Mouse (Mus musculus) ES-E14 (cell line): ENCODE results near the gene Ccdc3. TPM values are rescaled to one million over a fixed set of nuclear protein-coding genes. Genes with fewer than 3 reads are reported as not detected.

ENCODE experiments used
- DNase-seq: peaks from one replicate; pipeline ENCODE4 v3.0.0-alpha.2; 2013; ENCODE audit warnings: low read depth, low spot score
- H3K27ac ChIP-seq: 2 replicates; pipeline ENCODE4 v1.5.1; 2012; ENCODE audit warnings: low read depth, mild to moderate bottlenecking, low read length, moderate library complexity, mixed read lengths; ENCODE audit not compliant: poor library complexity, insufficient read depth, severe bottlenecking
- H3K36me3 ChIP-seq: 2 replicates; pipeline ENCODE4 v1.6.1; 2012; ENCODE audit warnings: mild to moderate bottlenecking, low read length, moderate library complexity, mixed read lengths; ENCODE audit not compliant: control insufficient read depth, poor library complexity, insufficient read depth, severe bottlenecking
- H3K4me1 ChIP-seq, 2 experiments: fragments of 150-350 bp in 1 of 2; sonication (generic) in 1 of 2; 2 replicates each; pipeline ENCODE4 v1.6.1; 2012; ENCODE audit warnings: low read length in 2 of 2, mild to moderate bottlenecking in 1 of 2, mixed read lengths in 1 of 2; ENCODE audit not compliant: control insufficient read depth in 2 of 2, insufficient read depth in 2 of 2, poor library complexity in 1 of 2
- H3K4me3 ChIP-seq, 2 experiments: fragments of 150-350 bp in 1 of 2; sonication (generic) in 1 of 2; 2 replicates each; pipeline ENCODE4 v1.5.1; 2012; ENCODE audit warnings: low read length in 2 of 2, low read depth in 1 of 2, mild to moderate bottlenecking in 1 of 2, mixed read lengths in 1 of 2; ENCODE audit not compliant: insufficient read depth in 1 of 2, poor library complexity in 1 of 2, severe bottlenecking in 1 of 2
- H3K9ac ChIP-seq: 2 replicates; pipeline ENCODE4 v1.6.1; 2012; ENCODE audit warnings: low read depth, mild to moderate bottlenecking, low read length, mixed read lengths; ENCODE audit not compliant: poor library complexity, insufficient read depth, severe bottlenecking
- H3K9me3 ChIP-seq: fragments of 150-350 bp; sonication (generic); 2 replicates; pipeline ENCODE4 v1.6.1; 2012; ENCODE audit warnings: low read depth, mild to moderate bottlenecking, low read length; ENCODE audit not compliant: control insufficient read depth, insufficient read depth
- CHD2 ChIP-seq: IDR thresholded peaks from 2 replicates; pipeline ENCODE4 v1.6.1; 2014; ENCODE audit warnings: mild to moderate bottlenecking, low read depth, low read length, inconsistent platforms
- HCFC1 ChIP-seq: IDR thresholded peaks from 2 replicates; pipeline ENCODE4 v1.6.1; 2012; ENCODE audit warnings: low read length, inconsistent platforms, borderline replicate concordance; ENCODE audit not compliant: insufficient read depth
- MAFK ChIP-seq: IDR thresholded peaks from 2 replicates; pipeline ENCODE4 v1.6.1; 2014; ENCODE audit warnings: mild to moderate bottlenecking, low read depth, low read length, inconsistent platforms; ENCODE audit not compliant: insufficient read depth
- ZC3H11A ChIP-seq: IDR thresholded peaks from 2 replicates; pipeline ENCODE4 v1.6.1; 2012; ENCODE audit warnings: low read depth, mild to moderate bottlenecking, inconsistent platforms, low read length, borderline replicate concordance
- ZNF384 ChIP-seq: IDR thresholded peaks from 2 replicates; pipeline ENCODE4 v1.6.1; 2012; ENCODE audit warnings: low read depth, low read length, inconsistent platforms
- in situ Hi-C, 2 experiments: fragments of 600-800 bp; cut with MboI; formaldehyde crosslinking; loops; one replicate each; pipeline ENCODE4 v1.15.1; 2025; ENCODE audit warnings: low sequenced_read_pairs in 2 of 2, inconsistent platforms in 1 of 2; ENCODE audit not compliant: unreplicated experiment in 2 of 2
- total RNA-seq: library from RNA; depleted of rRNA; stranded (reverse); fragments of 300-350 nt; gene quantifications from 2 replicates; pipeline ENCODE4 v1.2.3, GENCODE M21; 2012

Ccdc3 gene
- total RNA-seq, 1 experiment: 9.2 TPM

- H3K36me3 ChIP-seq: no peaks in the 10 kb centered on the region
- TF ChIP-seq ZNF384 (no peak), HCFC1 (no peak), CHD2 (no peak), ZC3H11A (no peak), MAFK (no peak)
- peaks cover 7 to 19% of the 10 kb centered on the region in 2 experiments; a peak in 3 of 4 replicates for H3K4me1 ChIP-seq
- in situ Hi-C loops: no loop called here
- H3K4me3 ChIP-seq: no peak overlapping the region
- no peak overlapping the region for H3K9ac ChIP-seq
- H3K9me3 ChIP-seq: no peaks in the 10 kb centered on the region
- H3K27ac ChIP-seq: no peak overlapping the region
- no peak for DNase-seq
These were observed 28.4 kb downstream of the Ccdc3 start for GRCm38 (mm10) chr2:5165941-5166361.

- H3K27ac ChIP-seq: no peak overlapping the region
- H3K36me3 ChIP-seq: no peaks in the 10 kb centered on the region
- no peaks in the 10 kb centered on the region for H3K9me3 ChIP-seq
- no peak overlapping the region for H3K9ac ChIP-seq
- peaks cover 5 to 18% of the 10 kb centered on the region in 2 experiments for H3K4me1 ChIP-seq
- DNase-seq: no peak
- H3K4me3 ChIP-seq: no peak overlapping the region
- in situ Hi-C loops: no loop called here
- no peak for TF ChIP-seq HCFC1
- no peak for TF ChIP-seq MAFK
- TF ChIP-seq ZNF384: no peak
- TF ChIP-seq ZC3H11A: no peak
- no peak for TF ChIP-seq CHD2
These were observed 29.2 kb downstream of the Ccdc3 start for GRCm38 (mm10) chr2:5166796-5167195.

- in situ Hi-C loops: no loop called here
- no peak for DNase-seq
- Histone ChIP-seq H3K36me3 (no peaks in the 10 kb centered on the region), H3K4me1 (peaks cover 3 to 7% of the 10 kb centered on the region in 2 experiments), H3K27ac (no peak overlapping the region), H3K9ac (no peak overlapping the region), H3K9me3 (no peaks in the 10 kb centered on the region), H3K4me3 (no peak overlapping the region)
- TF ChIP-seq ZC3H11A (no peak), HCFC1 (no peak), ZNF384 (no peak)
These were observed 33.2 kb downstream of the Ccdc3 start for GRCm38 (mm10) chr2:5170815-5171214.

GRCm38 (mm10) chr2:5171301-5172000 lies 33.9 kb downstream of the Ccdc3 start:
- H3K4me3 ChIP-seq: no peak overlapping the region
- no peak overlapping the region for H3K9ac ChIP-seq
- peaks cover 3 to 7% of the 10 kb centered on the region in 2 experiments for H3K4me1 ChIP-seq
- H3K36me3 ChIP-seq: no peaks in the 10 kb centered on the region
- in situ Hi-C loops: no loop called here
- H3K27ac ChIP-seq: no peak overlapping the region
- TF ChIP-seq CHD2: no peak
- no peak for TF ChIP-seq HCFC1
- TF ChIP-seq ZC3H11A: no peak
- TF ChIP-seq ZNF384: no peak
- no peak for TF ChIP-seq MAFK
- no peaks in the 10 kb centered on the region for H3K9me3 ChIP-seq
- no peak for DNase-seq

- no peak overlapping the region for H3K9ac ChIP-seq
- no peak for DNase-seq
- in situ Hi-C loops: no loop called here
- peaks cover 3 to 5% of the 10 kb centered on the region in 2 experiments; a peak in 1 of 4 replicates for H3K4me1 ChIP-seq
- H3K27ac ChIP-seq: no peak overlapping the region
- H3K4me3 ChIP-seq: no peak overlapping the region
- no peaks in the 10 kb centered on the region for H3K9me3 ChIP-seq
- H3K36me3 ChIP-seq: no peaks in the 10 kb centered on the region
- TF ChIP-seq HCFC1 (no peak), CHD2 (no peak), MAFK (no peak), ZNF384 (no peak), ZC3H11A (no peak)
These were observed 35.2 kb downstream of the Ccdc3 start for GRCm38 (mm10) chr2:5172773-5173172.
